Mouse (Mus musculus): ENCODE data around the gene Klk7.

GRCm38 (mm10) chr7:43774802-43775201, 36.3 kb upstream of the Klk7 start:
- TF ChIP-seq POLR2A (IDR thresholded peaks at IDR 0.05; ENCODE audit: low read depth, low read length), result no peak
- no peak for TF ChIP-seq CTCF (conservative IDR thresholded peaks at IDR 0.05; ENCODE audit: insufficient read depth, insufficient read length, low read depth, low read length)

Measured in kidney, adult 2 months (tissue).